Mouse (Mus musculus) heart, postnatal 25 days (tissue): Measurements from ENCODE around the gene Olfr1415. TPM values are rescaled to one million over a fixed set of nuclear protein-coding genes. Genes with fewer than 3 reads are reported as not detected.

Source experiments
- microRNA-seq: library from miRNA; unstranded; fragments of <30 nt; microRNA quantifications from one replicate; pipeline ENCODE4 v1.2.0, GENCODE M21; 2022
- total RNA-seq, 2 experiments: library from RNA; stranded (reverse); gene quantifications; 2 replicates each; pipeline ENCODE4 v1.2.3; 2021

The Olfr1415 gene
- total RNA-seq, 2 experiments from 2014 or later = not detected

Small RNA genes lying within 50 kb of the gene (microRNA-seq; reads per million reads assigned to microRNA genes)
- gene Mir6900 = 10.8 reads per million, percentile 25 among the genes with 10 or more reads in this experiment

Other genes with a start within 250 kb of the Olfr1415 start
- 1,000 to 10,000 TPM; 1,015 to 1,018 TPM for gene Ndufa10, start 22.2 kb downstream of the Olfr1415 start, total RNA-seq
- not detected for gene Olfr1416, start 11.0 kb downstream of the Olfr1415 start, total RNA-seq
- not detected for gene Olfr1414, start 22.6 kb upstream of the Olfr1415 start, total RNA-seq
- not detected for gene Olfr1413, start 75.2 kb upstream of the Olfr1415 start, total RNA-seq
- not detected for gene Olfr1412, start 89.7 kb upstream of the Olfr1415 start, total RNA-seq
- not detected for gene Olfr1411, start 98.3 kb upstream of the Olfr1415 start, total RNA-seq
- not detected for gene Olfr1410, start 109.7 kb upstream of the Olfr1415 start, total RNA-seq
- gene Olfr12, start 121.7 kb upstream of the Olfr1415 start, total RNA-seq = not detected
- gene Cops9, start 145.9 kb upstream of the Olfr1415 start, total RNA-seq = 100 to 1,000 TPM; 218 to 222 TPM
- not detected for gene Otos, start 152.7 kb upstream of the Olfr1415 start, total RNA-seq